Mouse (Mus musculus) heart, adult 2 months (tissue): Measurements from ENCODE around the gene Ubc. TPM values are rescaled to one million over a fixed set of nuclear protein-coding genes. Genes with fewer than 3 reads are reported as not detected.

Source experiments
- DNase-seq, 2 experiments: peaks; one replicate each; pipeline ENCODE4 v3.0.0; 2021
- H3K27ac ChIP-seq: fragments of 200-600 bp; 2 replicates; pipeline ENCODE4 v1.8.1; 2022
- H3K27me3 ChIP-seq: fragments of 200-500 bp; 2 replicates; pipeline ENCODE4 v1.6.1; 2012; ENCODE audit warnings: mild to moderate bottlenecking, low read length, inconsistent platforms, mixed read lengths; ENCODE audit not compliant: control insufficient read depth, insufficient read depth
- H3K36me3 ChIP-seq: fragments of 200-500 bp; 2 replicates; pipeline ENCODE4 v1.6.1; 2012; ENCODE audit warnings: low read length, inconsistent platforms; ENCODE audit not compliant: control insufficient read depth, insufficient read depth
- H3K4me1 ChIP-seq: fragments of 200-500 bp; 2 replicates; pipeline ENCODE4 v1.6.1; 2011; ENCODE audit warnings: low read length; ENCODE audit not compliant: control insufficient read depth, insufficient read depth
- H3K4me3 ChIP-seq: fragments of 200-600 bp; 2 replicates; pipeline ENCODE4 v1.8.1; 2022
- H3K79me2 ChIP-seq: fragments of 200-500 bp; replicated peaks from 2 replicates; pipeline ENCODE4 v1.6.1; 2012; ENCODE audit warnings: mild to moderate bottlenecking, inconsistent platforms, low read length, moderate library complexity, mixed read lengths; ENCODE audit not compliant: control insufficient read depth, insufficient read depth
- H3K9ac ChIP-seq: fragments of 200-500 bp; 2 replicates; pipeline ENCODE4 v1.6.1; 2012; ENCODE audit warnings: low read depth, mild to moderate bottlenecking, control low read depth, inconsistent platforms, low read length, mixed read lengths
- CTCF ChIP-seq: fragments of 200-600 bp; IDR thresholded peaks from 2 replicates; pipeline ENCODE4 v1.8.1; 2022; ENCODE audit warnings: antibody characterized with exemption, mild to moderate bottlenecking, moderate library complexity
- EP300 ChIP-seq: fragments of 200-500 bp; IDR thresholded peaks from 2 replicates; pipeline ENCODE4 v1.6.1; 2011; ENCODE audit warnings: low read depth, low read length, control low read depth; ENCODE audit not compliant: insufficient read depth
- POLR2A ChIP-seq: fragments of 200-500 bp; IDR thresholded peaks from 2 replicates; pipeline ENCODE4 v1.6.1; 2011; ENCODE audit warnings: mild to moderate bottlenecking, low read depth, low read length, control low read depth; ENCODE audit not compliant: insufficient read depth
- WGBS: fragments of 180-500 bp; shearing (Covaris S2); methylation state at CpG from one replicate; pipeline ENCODE4 v1.1.7; 2018; 5-methylcytosine and 5-hydroxymethylcytosine counted together
- intact Hi-C: fragments of 180-260 bp; cut with DNase I; formaldehyde crosslinking; loops from one replicate; pipeline ENCODE4 v1.15.1; 2025
- polyA plus RNA-seq: library from polyadenylated mRNA; depleted of rRNA; stranded (reverse); fragments of >200 nt; gene quantifications from 2 replicates; pipeline ENCODE4 v1.2.3, GENCODE M21; 2012
- total RNA-seq, 2 experiments: library from RNA; stranded (reverse); gene quantifications; 2 replicates each; pipeline ENCODE4 v1.2.3; 2021

Gene Ubc
- total and polyA plus RNA-seq, 3 experiments = 664 to 1,473 (median 894) TPM

DNA sequence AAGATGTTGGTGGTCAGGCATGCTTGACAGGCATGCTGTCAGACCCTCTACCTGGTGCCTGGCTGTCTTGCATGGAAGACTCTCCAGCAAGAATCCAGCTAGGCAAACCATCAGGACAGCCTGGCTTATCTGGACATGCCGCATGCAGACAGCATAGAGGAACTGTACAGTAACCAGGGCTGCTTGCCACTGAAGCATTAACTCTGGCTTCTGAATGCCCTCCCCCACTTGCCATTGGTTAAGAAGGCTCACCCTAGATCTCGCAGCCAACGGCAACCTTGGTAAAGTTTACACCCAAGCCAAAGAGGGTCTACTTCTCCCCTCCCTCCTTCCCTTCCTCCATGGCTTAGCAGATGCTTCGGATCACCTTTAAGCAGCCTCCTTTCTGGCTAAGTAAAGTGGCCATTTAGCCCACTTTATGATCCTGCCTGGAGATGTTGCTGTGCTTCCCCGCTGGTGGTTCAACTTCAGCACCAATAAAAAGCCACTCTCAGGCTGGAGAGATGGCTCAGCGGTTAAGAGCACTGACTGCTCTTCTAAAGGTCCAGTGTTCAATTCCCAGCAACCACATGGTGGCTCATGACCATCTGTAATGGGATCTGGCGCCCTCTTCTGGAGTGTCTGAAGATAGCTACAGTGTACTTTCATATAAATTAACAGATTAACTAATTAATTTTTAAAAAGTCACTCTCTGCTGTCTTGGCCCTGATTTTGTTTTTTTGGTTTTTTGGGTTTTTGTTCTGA lies 18.9 kb downstream of the Ubc start:
- H3K27me3 ChIP-seq = no peaks in the 10 kb centered on the region
- H3K4me3 ChIP-seq = no peak overlapping the region
- TF ChIP-seq POLR2A (no peak), EP300 (no peak), CTCF (peak; percentile 56)
- no peaks in the 10 kb centered on the region for H3K4me1 ChIP-seq
- DNase-seq = no peak
- H3K9ac ChIP-seq = no peak overlapping the region
- no peaks in the 10 kb centered on the region for H3K79me2 ChIP-seq
- intact Hi-C loops = no loop called here
- 73% methylated on average over 7 of the region's 7 CpGs for WGBS
- no peak overlapping the region for H3K27ac ChIP-seq
- H3K36me3 ChIP-seq = no peaks in the 10 kb centered on the region

DNA sequence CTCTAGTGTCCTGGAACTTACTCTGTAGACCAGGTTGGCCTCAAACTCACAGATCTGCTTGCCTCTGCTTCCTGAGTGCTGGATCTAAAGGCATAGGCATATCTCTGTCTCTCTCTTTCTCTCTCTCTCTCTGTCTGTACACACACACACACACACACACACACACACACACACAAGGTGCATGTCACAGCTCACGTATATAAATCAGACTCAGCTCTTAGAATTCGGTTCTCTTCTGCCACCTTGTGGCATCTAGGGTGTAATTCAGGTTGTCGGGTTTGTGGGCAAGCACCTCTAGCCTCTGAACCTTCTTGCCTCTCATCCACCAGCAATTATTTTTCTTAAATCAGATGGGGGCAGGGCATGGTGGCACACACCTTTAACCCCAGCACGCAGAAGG lies 21.4 kb downstream of the Ubc start:
- Histone ChIP-seq H3K27me3 (no peaks in the 10 kb centered on the region), H3K9ac (no peak overlapping the region), H3K4me1 (no peaks in the 10 kb centered on the region), H3K27ac (no peak overlapping the region), H3K79me2 (no peaks in the 10 kb centered on the region), H3K36me3 (no peaks in the 10 kb centered on the region), H3K4me3 (no peak overlapping the region)
- 3% methylated on average over 4 of the region's 4 CpGs for WGBS
- intact Hi-C loops = loop anchor here (1.0 to 2.0 kb wide), 2 partner anchors 95 to 468 kb away; no protein-coding TSS in a partner anchor
- peak; percentile 62 to 63 for DNase-seq
- peak; percentile 76 for TF ChIP-seq CTCF
- TF ChIP-seq EP300 = peak; percentile 48; the same call in 1 of the 2 replicates
- TF ChIP-seq POLR2A = no peak

DNA sequence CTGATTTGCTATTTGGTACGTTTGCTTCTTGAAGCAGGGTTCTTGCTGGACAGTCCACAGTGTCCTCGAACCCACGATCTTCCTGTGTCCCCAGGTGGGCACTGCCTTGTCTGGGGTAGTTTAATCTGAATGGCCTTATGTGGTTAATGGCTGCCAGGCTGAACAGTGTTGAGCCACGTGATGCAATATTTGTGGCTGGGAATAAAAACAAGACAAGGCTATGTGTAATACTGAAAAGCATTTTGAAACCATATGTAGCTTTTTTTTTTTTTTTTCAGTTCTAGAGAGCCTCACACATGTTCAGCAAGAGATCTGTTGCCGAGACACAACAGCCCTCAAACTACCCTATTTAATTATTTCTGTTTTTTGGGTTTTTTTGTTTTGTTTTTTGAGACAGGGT lies 21.8 kb downstream of the Ubc start:
- no peak overlapping the region for H3K4me3 ChIP-seq
- intact Hi-C loops = loop anchor here (1.0 to 2.0 kb wide), 2 partner anchors 95 to 467 kb away; no protein-coding TSS in a partner anchor
- no peaks in the 10 kb centered on the region for H3K79me2 ChIP-seq
- H3K9ac ChIP-seq = no peak overlapping the region
- no peak for DNase-seq
- H3K27me3 ChIP-seq = no peaks in the 10 kb centered on the region
- TF ChIP-seq CTCF = no peak
- 66% methylated on average over 5 of the region's 5 CpGs for WGBS
- H3K4me1 ChIP-seq = no peaks in the 10 kb centered on the region
- no peaks in the 10 kb centered on the region for H3K36me3 ChIP-seq
- H3K27ac ChIP-seq = no peak overlapping the region

DNA sequence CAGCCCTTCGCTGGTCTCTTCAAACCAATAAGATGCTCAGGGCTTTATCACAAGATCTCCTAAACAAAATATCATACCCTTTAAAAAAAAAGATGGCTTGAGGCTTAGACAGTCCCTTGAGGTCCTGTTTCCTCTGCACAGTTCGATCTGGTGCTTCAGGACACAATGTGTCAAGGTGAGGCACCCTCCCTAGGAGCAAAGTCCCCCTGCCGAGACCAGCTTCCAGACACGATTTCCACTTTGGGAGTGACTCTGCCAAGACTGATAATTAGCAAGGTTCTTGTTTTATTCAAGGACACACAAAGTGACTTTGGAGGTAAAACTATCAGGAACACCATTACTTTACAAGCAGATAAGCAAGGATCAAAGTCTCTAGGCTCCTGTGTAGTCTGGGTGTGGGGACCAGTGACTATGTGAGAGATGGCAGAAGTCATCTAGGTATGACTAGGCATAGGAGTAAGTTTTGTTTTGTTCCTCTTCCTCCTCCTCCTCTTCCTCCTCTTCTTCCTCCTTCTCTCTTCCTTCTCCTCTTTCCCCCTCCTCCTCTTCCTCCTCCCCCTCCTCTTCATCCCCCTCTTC lies 25.1 kb downstream of the Ubc start:
- WGBS = 54% methylated on average over 4 of the region's 4 CpGs

DNA sequence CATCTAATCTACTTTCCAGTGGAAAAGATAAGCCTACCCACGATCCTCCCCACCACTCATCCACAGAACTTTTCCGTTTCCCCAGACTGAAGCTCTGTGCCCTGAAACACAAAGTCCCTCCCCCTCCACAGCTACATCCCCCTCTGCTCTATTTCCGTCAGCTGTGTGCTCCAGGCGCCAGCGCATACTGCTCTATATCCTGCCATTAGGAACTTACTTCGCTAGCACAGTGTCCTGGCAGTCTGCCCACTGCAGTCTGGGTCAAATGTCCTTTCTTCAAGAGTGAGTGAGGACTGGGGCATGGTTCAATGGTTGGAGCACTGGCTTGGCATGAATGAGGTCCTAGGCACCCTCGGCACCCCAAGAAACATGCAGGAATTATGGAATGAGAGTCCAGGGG lies 26.1 kb downstream of the Ubc start:
- no peaks in the 10 kb centered on the region for H3K27me3 ChIP-seq
- no peaks in the 10 kb centered on the region for H3K79me2 ChIP-seq
- no peak overlapping the region for H3K4me3 ChIP-seq
- no peaks in the 10 kb centered on the region for H3K36me3 ChIP-seq
- TF ChIP-seq CTCF (no peak), POLR2A (no peak), EP300 (0 out of 2 replicates have a peak, but pooled peaks have one; percentile 45)
- DNase-seq = peak in 1 of 2 experiments; percentile 54
- intact Hi-C loops = no loop called here
- H3K27ac ChIP-seq = no peak overlapping the region
- no peaks in the 10 kb centered on the region for H3K4me1 ChIP-seq
- H3K9ac ChIP-seq = no peak overlapping the region
- WGBS = 16% methylated on average over 7 of the region's 7 CpGs

More for the DNA sequence above, 25.1 kb downstream of the Ubc start:
- DNase-seq = no peak
- no peaks in the 10 kb centered on the region for H3K4me1 ChIP-seq
- H3K4me3 ChIP-seq = no peak overlapping the region
- intact Hi-C loops = no loop called here
- H3K36me3 ChIP-seq = no peaks in the 10 kb centered on the region
- H3K9ac ChIP-seq = no peak overlapping the region
- TF ChIP-seq CTCF = no peak
- no peak for TF ChIP-seq POLR2A
- no peak for TF ChIP-seq EP300
- H3K27me3 ChIP-seq = no peaks in the 10 kb centered on the region
- H3K79me2 ChIP-seq = no peaks in the 10 kb centered on the region
- no peak overlapping the region for H3K27ac ChIP-seq

DNA sequence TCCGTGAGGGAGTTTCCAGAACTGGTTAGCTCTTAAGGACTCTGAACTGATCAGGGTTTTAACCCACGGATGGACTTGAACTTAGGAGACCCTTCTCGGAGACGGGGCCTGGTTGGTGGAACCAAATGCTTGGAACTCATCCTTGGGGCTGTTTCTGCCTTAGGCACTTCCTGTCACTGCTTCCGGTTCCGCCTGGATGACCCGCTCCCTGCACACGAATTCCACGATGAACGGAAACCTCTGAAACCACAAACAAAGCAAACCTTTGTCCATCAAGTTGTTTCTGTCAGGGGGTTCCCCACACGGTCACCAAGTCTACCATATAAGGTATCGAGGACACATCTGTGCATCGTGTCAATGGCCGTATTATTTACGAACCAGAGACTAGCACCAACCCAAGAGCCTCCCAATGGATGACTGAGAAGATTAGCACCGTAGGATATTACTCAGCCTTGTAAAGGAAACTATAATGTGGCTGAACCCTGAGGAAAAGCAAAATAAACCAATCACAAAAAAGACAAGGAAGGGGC lies 29.0 kb downstream of the Ubc start:
- intact Hi-C loops = no loop called here
- no peak overlapping the region for H3K4me3 ChIP-seq

More for the DNA sequence above, 29.0 kb downstream of the Ubc start:
- 60% methylated on average over 16 of the region's 16 CpGs for WGBS
- no peaks in the 10 kb centered on the region for H3K79me2 ChIP-seq
- H3K36me3 ChIP-seq = no peaks in the 10 kb centered on the region
- TF ChIP-seq POLR2A (no peak), EP300 (peak; percentile 5; the same call in 1 of the 2 replicates), CTCF (no peak)
- H3K4me1 ChIP-seq = no peaks in the 10 kb centered on the region
- no peak overlapping the region for H3K9ac ChIP-seq
- no peak for DNase-seq
- no peak overlapping the region for H3K27ac ChIP-seq
- H3K27me3 ChIP-seq = no peaks in the 10 kb centered on the region
